ENCODE assay signal across 21 mouse cellular contexts in genomic region chr16:72411669-72412270, GRCm38 (mm10).
DNase-seq lines count a peak whose midpoint lies in the region; ATAC-seq and TF ChIP-seq lines count a peak whose summit lies in the region.
"Had no signal": no experiment of that assay in that cellular context is flagged by ENCODE, and none has a peak within 500 bp of the region (broad histone marks: within the 10 kb centered on the region; RNA-seq: fewer than 3 reads in every experiment).

No protein-coding gene starts in this region.

- H3K27me3 ChIP-seq in kidney, postnatal 0 days (ENCODE audit: insufficient read depth, low read length), result no peaks in the 10 kb centered on the region
- H3K27me3 ChIP-seq in midbrain, embryonic 13.5 days, result no peaks in the 10 kb centered on the region
- no peaks in the 10 kb centered on the region for H3K27me3 ChIP-seq in midbrain, postnatal 0 days (ENCODE audit: insufficient read depth, low read length)
- H3K27me3 ChIP-seq: forebrain, embryonic 13.5 days; heart, embryonic 12.5 days had no signal

- no peaks in the 10 kb centered on the region for H3K36me3 ChIP-seq in kidney, postnatal 0 days (ENCODE audit: insufficient read depth, low read length)
- no peaks in the 10 kb centered on the region for H3K36me3 ChIP-seq in midbrain, embryonic 13.5 days
- no peaks in the 10 kb centered on the region for H3K36me3 ChIP-seq in midbrain, postnatal 0 days (ENCODE audit: insufficient read depth, low read length)
- H3K36me3 ChIP-seq: embryonic facial prominence, embryonic 10.5 days; G1E; heart, embryonic 12.5 days; hindbrain, embryonic 10.5 days had no signal

- no peaks in the 10 kb centered on the region for H3K9me3 ChIP-seq in kidney, postnatal 0 days (replicated peaks; ENCODE audit: low read length)
- no peaks in the 10 kb centered on the region for H3K9me3 ChIP-seq in midbrain, embryonic 13.5 days
- H3K9me3 ChIP-seq in midbrain, postnatal 0 days (ENCODE audit: low read length), result no peaks in the 10 kb centered on the region
- H3K9me3 ChIP-seq: embryonic facial prominence, embryonic 10.5 days; forebrain, embryonic 13.5 days; G1E had no signal

- no peak overlapping the region for H3K9ac ChIP-seq in kidney, postnatal 0 days (ENCODE audit: low read depth, low read length)
- H3K9ac ChIP-seq in midbrain, embryonic 13.5 days (replicated peaks), result no peak overlapping the region
- no peak overlapping the region for H3K9ac ChIP-seq in midbrain, postnatal 0 days (replicated peaks; ENCODE audit: low read length, poor library complexity, severe bottlenecking)
- H3K9ac ChIP-seq: forebrain, embryonic 13.5 days; forebrain, postnatal 0 days; heart, embryonic 12.5 days had no signal

- no peak for ATAC-seq in kidney, postnatal 0 days (replicated peaks; ENCODE audit: low FRiP score, low read depth)
- 0 out of 2 replicates have a peak, but pooled peaks have one; percentile 30 for ATAC-seq in midbrain, embryonic 13.5 days
- no peak for ATAC-seq in midbrain, postnatal 0 days (ENCODE audit: low FRiP score)
- ATAC-seq: CD4-positive, CD25-positive, alpha-beta regulatory T cell, adult 4 months; forebrain, embryonic 13.5 days; forebrain, postnatal 0 days had no signal

- WGBS in kidney, postnatal 0 days, result 17% methylated on average over 5 of the region's 5 CpGs
- WGBS in midbrain, embryonic 13.5 days, result 31% methylated on average over 5 of the region's 5 CpGs
- 28% methylated on average over 5 of the region's 5 CpGs for WGBS in midbrain, postnatal 0 days

- no peak overlapping the region for H3K4me2 ChIP-seq in kidney, postnatal 0 days (ENCODE audit: low read length)
- H3K4me2 ChIP-seq in midbrain, embryonic 13.5 days (replicated peaks), result no peak overlapping the region
- H3K4me2 ChIP-seq in midbrain, postnatal 0 days (ENCODE audit: low read depth, low read length, poor library complexity, severe bottlenecking), result no peak overlapping the region
- H3K4me2 ChIP-seq: forebrain, embryonic 13.5 days; heart, embryonic 12.5 days had no signal

- TF ChIP-seq CTCF in kidney, postnatal 0 days (IDR thresholded peaks at IDR 0.05; ENCODE audit: low read depth), result no peak
- no peak for TF ChIP-seq CTCF in midbrain, postnatal 0 days (IDR thresholded peaks at IDR 0.05)

- H3K4me3 ChIP-seq in kidney, postnatal 0 days (replicated peaks; ENCODE audit: low read depth, low read length), result no peak overlapping the region
- no peak overlapping the region for H3K4me3 ChIP-seq in midbrain, embryonic 13.5 days (replicated peaks)
- H3K4me3 ChIP-seq in midbrain, postnatal 0 days (ENCODE audit: low read depth, low read length), result no peak overlapping the region
- H3K4me3 ChIP-seq: embryonic facial prominence, embryonic 10.5 days; forebrain, embryonic 13.5 days; gastrocnemius, adult 2 months; heart, embryonic 12.5 days; hindbrain, embryonic 10.5 days had no signal

- H3K4me1 ChIP-seq in kidney, postnatal 0 days (replicated peaks; ENCODE audit: insufficient read depth, low read length), result no peaks in the 10 kb centered on the region
- peaks cover 11% of the 10 kb centered on the region for H3K4me1 ChIP-seq in midbrain, embryonic 13.5 days (replicated peaks)
- no peaks in the 10 kb centered on the region for H3K4me1 ChIP-seq in midbrain, postnatal 0 days (ENCODE audit: insufficient read depth, low read length)
- H3K4me1 ChIP-seq: forebrain, embryonic 13.5 days had no signal

- H3K27ac ChIP-seq in kidney, postnatal 0 days, result no peak overlapping the region
- no peak overlapping the region for H3K27ac ChIP-seq in midbrain, embryonic 13.5 days
- no peak overlapping the region for H3K27ac ChIP-seq in midbrain, postnatal 0 days (ENCODE audit: low read depth, low read length)
- H3K27ac ChIP-seq: forebrain, embryonic 13.5 days; gastrocnemius, adult 2 months; hindbrain, embryonic 10.5 days had no signal

- DNase-seq in embryo, embryonic 10 days (ENCODE audit: low spot score), result peak; percentile 6
- no peak for DNase-seq in embryo, embryonic 9.5 days (ENCODE audit: extremely low spot score)
- peak; percentile 3 for DNase-seq in kidney, postnatal 0 days (ENCODE audit: low spot score)
- no peak for DNase-seq in kidney, adult 9 months
- no peak for DNase-seq in midbrain, postnatal 0 days (ENCODE audit: low spot score)
- DNase-seq in right cerebral cortex, postnatal 10 days (ENCODE audit: low spot score in 2 of 2), result no peak
- DNase-seq: adrenal gland, adult 8-10 months; adrenal gland, postnatal 36 days; B cell, adult 2 months; cerebellum, adult 2 months; cerebellum, postnatal 10 days; forebrain, postnatal 0 days; gastrocnemius, adult 2 months; gastrocnemius, postnatal 25 days had no signal

Comparison
In these comparisons a context has a peak if more than half of its experiments do, and no peak if none do; other contexts are left out.
1. DNase-seq: peak in embryo, embryonic 10 days (single experiment) and kidney, postnatal 0 days (single experiment); none in embryo, embryonic 9.5 days (single experiment), kidney, adult 9 months (single experiment), midbrain, postnatal 0 days (single experiment) and right cerebral cortex, postnatal 10 days (0 of 2).